Mouse (Mus musculus) common myeloid progenitor, adult 5-6 weeks (primary cell): Measurements from ENCODE around the gene Vmn1r232. TPM values are rescaled to one million over a fixed set of nuclear protein-coding genes. Genes with fewer than 3 reads are reported as not detected.

Experiments
- ATAC-seq: replicated peaks from 2 replicates; pipeline ENCODE4 v1.8.0; 2016; ENCODE audit warnings: low read depth, mild to moderate bottlenecking, moderate TSS enrichment, inconsistent platforms; ENCODE audit not compliant: poor library complexity, severe bottlenecking
- total RNA-seq: library from RNA; stranded (forward); fragments of 200-1000, 187-1606 nt; gene quantifications from 2 replicates; pipeline ENCODE4 v1.2.3, GENCODE M21; 2017

The Vmn1r232 gene
- total RNA-seq, result not detected in 2 replicates

DNA sequence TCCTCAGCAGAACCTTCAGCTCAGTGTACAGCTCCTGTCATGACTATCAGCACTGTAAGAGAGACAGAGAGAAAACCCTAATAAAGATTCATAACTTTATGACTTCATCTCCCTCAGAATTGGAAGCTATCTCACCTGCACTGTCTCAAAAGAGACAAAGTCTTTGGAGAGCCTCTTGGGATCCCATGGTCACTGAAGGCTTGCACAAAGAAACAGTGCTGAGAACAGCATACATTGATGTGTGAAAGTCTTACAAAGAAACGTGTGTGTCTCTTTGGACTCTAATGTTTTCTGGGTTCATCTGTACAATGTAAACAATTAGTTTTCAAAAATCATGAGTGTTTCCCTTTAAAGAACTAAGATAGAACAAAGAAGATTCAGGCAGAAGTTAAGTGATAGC is at the start of gene Vmn1r232:
Gene Vmn1r232, minus strand, starts transcription at position 101 of the 400 bp plus-strand sequence.
- no peak for ATAC-seq

DNA sequence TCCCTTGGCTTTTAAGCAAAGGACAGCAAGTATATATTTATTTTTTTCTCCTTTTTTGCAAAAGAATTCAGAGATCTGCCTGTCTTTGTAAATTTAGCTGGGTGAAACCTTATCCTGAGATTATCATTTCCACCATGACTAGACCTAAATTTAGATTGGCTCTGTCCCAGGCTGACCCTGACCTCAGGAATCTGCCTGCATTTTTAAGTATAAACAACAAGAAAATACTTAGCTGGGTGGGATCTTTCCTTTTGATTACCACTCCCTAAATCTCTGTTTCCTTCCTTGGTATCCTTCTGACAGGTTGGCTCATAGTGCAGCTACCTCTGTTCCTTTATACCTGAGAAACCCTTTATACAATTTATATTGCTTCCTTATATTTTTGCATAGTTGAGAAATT is 47.2 kb upstream of the Vmn1r232 start:
- no peak for ATAC-seq

DNA sequence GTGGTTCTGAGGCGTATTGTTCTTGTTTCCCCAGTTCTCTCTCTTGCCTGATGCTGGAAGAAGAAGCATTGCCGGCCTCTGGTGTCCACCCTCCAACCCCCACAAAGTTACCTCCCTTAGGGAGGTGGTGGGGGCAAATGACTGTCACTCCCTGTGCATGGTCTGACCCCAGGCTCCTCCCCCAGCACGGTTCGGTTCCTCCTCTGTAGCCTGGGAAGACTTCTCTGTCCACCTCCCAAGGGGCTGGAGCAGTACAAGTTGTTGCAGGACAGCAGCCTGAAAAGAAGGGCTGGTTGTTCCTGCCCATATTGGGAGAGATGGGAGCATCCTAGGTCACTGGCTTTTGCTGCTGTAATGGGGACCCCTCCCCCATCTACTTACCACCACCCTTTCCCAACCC is 45.9 kb upstream of the Vmn1r232 start:
- ATAC-seq, result no peak

DNA sequence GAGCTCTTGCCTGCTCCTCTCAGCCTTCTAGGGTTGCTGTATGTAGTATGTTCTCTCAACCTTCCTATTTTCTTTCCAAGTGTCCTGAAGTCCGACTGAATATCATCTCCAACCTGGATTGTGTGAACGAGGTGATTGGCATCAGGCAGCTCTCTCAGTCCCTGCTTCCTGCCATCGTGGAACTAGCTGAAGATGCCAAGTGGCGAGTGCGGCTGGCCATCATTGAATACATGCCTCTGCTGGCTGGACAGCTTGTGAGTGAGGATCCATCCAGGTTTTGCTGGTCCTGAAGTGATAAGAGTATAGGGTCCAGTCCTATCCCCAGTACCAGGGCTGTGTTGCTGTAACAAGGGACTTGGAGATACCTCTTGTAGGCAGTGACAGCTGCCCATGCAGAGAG is 40.9 kb upstream of the Vmn1r232 start:
- ATAC-seq, result no peak

DNA sequence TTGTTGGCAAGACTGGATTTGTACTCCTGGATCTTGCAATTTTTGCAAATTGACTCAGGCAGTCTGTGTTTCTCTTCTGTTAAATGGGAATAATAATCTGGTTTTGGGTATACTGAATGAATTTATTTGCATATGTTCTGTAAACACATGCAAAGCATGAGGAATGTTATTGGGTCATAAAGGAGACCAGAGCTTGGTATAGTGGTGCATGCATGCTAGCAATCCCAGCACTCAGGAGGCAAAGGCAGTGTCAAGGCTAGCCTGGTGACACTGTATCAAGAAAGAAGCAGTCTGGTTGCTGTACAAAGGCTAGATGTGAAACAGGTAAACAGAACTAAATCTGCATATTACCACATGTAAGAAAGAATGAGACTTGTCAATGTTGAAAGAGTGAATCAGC is 27.1 kb upstream of the Vmn1r232 start:
- ATAC-seq, result no peak

DNA sequence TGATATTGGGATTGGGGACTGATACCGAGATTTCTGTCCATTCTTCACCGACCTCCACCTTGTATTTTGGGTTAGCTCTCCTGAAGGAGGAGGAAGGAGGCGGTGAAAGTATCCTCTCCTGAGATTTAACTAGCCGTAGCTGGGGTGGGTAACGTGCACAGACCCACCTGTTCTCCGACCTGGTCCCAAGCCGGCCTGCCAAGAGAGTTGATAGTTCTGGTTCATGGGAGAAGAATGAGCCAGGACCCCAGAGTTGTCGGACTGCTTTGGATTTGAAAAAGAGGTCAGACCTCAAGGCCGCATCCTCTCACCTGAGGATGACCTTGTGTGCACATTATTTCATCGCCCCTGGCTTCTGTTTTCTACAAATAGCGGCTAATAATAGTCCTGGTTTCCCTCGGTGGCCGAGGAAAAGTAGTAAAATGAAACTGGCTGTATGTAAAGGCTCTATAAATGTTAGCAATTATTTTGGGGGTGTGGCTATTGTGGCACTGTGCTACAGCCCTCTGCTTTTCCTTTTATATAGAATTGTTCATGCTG is 26.6 kb upstream of the Vmn1r232 start:
- no peak for ATAC-seq

DNA sequence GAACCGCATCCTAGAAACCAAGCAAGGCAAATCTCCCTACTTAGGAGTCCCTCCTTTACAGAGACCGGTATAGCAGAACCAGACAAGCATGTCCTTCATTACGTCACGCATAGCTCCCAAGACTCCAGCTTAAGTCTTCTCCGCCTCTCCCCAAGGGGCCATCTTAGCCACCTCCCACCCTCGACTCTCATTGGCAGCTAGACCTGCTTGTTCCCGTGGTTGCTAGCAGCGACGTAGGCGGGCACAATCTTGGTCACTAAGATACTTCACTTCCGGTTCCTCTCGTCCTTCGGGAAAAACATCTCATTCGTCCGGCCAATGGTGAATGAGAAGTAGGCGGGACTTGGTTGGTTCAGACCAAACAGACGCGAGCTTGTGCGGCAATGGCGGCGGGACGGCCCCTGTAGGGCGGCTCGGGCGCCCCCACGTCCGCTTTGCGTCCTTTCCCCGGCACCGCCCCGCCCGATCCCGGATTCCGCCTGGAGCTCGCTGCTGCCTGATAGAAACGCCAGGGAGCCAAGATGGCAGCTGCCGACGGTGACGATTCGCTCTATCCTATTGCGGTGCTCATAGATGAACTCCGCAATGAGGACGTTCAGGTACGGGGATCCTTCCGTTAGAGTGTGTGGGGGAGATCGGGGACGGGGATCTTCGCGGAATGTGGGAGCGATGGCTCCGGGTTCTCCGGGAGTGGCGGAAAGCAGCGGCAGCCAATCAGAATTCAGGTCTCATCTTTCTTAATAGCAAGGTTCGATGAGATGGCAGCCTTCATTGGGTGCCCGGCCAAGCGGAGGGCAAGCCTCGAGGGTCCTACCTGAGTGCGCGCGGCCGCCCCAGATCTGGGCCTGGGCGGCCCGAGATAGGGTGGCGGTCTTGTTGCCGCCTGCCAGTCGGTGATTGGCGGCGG is 25.7 kb upstream of the Vmn1r232 start, which contains the start of gene Ppp2r1a:
Gene Ppp2r1a, plus strand, starts transcription at position 327 of the 907 bp plus-strand sequence.
- peak; percentile 89 for ATAC-seq

DNA sequence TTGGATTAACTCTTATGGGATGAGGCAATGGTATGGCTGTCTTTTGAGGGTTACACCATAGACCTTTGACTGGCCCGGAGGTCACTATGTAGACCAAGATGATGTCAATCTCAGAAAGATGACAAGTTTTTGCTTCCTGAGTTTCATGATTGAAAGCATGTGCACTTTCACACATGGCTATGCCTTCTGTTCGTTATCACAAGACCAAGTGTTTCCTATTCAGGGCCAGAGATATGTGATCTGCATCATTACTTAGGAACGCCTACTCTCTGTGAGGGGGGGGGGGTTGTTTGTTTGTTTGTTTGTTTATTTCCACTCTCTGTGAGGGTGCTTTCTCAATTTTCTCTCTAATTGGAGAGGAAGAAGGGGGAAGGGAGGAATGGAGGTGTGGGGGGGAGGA is 24.7 kb upstream of the Vmn1r232 start:
- ATAC-seq, result no peak

DNA sequence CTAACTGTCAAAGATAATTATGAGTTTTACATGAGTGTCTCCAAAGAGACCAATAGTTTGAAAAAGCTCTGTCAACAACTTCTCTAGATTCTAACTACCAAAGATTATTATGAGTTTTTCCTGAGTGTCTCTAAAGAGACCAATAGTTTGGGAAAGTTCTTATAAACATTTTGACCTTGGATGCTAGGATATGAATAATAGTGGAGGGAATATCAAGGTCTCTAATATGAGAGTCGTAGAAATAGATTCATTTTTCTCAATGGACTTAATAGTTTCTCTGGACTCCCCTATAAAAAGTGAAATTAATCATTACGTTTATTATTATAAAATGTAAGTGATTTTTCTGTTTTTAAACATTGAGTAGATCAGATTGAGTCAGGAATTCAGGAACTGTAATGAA is 14.5 kb downstream of the Vmn1r232 start, which contains the start of gene Vmn1r231:
Gene Vmn1r231, minus strand, starts transcription at position 101 of the 400 bp plus-strand sequence.
- no peak for ATAC-seq

Other genes with a start within 250 kb of the Vmn1r232 start
- not detected in 2 replicates for gene Vmn1r226, start 236.9 kb downstream of the Vmn1r232 start, total RNA-seq
- not detected in 2 replicates for gene Vmn1r227, start 189.9 kb downstream of the Vmn1r232 start, total RNA-seq
- not detected in 2 replicates for gene Vmn1r228, start 133.6 kb downstream of the Vmn1r232 start, total RNA-seq
- not detected in 2 replicates for gene Vmn1r229, start 108.2 kb downstream of the Vmn1r232 start, total RNA-seq
- gene Vmn1r230, start 79.3 kb downstream of the Vmn1r232 start, total RNA-seq, result not detected in 2 replicates
- not detected in 2 replicates for gene Vmn1r231, start 14.6 kb downstream of the Vmn1r232 start, total RNA-seq
- 210 and 229 TPM in 2 replicates for gene Ppp2r1a, start 25.6 kb upstream of the Vmn1r232 start, total RNA-seq
- not detected in 2 replicates for gene Vmn1r233, start 76.8 kb upstream of the Vmn1r232 start, total RNA-seq
- 26.6 and 31.7 TPM in 2 replicates for gene Zfp160, start 89.2 kb upstream of the Vmn1r232 start, total RNA-seq